Mouse (Mus musculus): ENCODE measurements at regions not wholly inside any gene's neighbourhood (a gene's known extent, or its start where the extent isn't known, plus 50 kb on each side); places are given as distances from the start of the nearest gene placed in this dataset.

DNA sequence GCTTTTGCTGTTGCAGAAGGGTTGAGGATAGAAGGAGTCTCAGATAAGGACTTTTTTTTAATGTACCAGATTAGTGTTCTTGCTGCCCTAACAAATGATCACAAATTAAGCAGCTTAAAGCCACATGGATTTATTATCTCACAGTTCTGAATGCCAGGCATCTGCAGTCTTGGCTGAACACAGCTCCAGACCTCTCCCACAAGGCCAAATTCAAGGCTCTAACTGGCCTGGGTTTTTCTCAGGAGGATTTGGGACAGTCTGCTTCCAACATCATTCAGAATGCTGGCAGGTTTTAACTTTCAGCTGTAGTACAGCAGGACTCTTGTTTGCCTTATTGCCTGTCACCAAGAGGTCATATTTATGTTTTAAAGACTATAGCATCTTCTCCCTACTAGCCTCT lies 329.7 kb upstream of the Chrm2 start:
- Histone ChIP-seq H3K4me3 (no peak overlapping the region), H3K27me3 (ENCODE audit: insufficient read depth, poor library complexity, severe bottlenecking) (no peaks in the 10 kb centered on the region), H3K27ac (no peak overlapping the region), H3K4me1 (replicated peaks) (no peaks in the 10 kb centered on the region), H3K36me3 (no peaks in the 10 kb centered on the region), H3K9me3 (no peaks in the 10 kb centered on the region)
- DNase-seq (ENCODE audit: low spot score), result no peak

DNA sequence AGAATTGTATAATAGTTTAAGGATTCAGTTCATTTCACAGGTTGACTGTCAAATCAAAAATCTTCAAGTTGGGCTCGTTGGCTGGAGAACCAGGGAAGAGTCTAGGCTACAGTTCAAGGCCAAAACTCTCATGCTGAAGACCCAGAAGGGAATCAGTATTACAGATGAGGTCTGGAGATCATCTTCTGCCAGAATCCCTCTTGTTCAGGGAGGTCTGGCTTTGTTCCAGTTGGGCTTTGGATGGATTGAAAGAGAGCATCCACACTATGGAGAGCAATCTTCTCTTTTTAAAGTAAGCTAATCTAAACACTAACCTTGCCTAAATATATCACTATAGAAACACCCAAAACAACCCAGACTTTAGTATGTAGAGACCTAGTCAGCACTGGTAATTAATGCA lies 327.5 kb upstream of the Chrm2 start:
- no peak overlapping the region for H3K4me3 ChIP-seq
- H3K9me3 ChIP-seq, result no peaks in the 10 kb centered on the region
- no peaks in the 10 kb centered on the region for H3K27me3 ChIP-seq (ENCODE audit: insufficient read depth, poor library complexity, severe bottlenecking)
- 93% methylated on average over 1 of the region's 1 CpGs for WGBS
- no peak overlapping the region for H3K27ac ChIP-seq
- no peaks in the 10 kb centered on the region for H3K4me1 ChIP-seq (replicated peaks)
- no peaks in the 10 kb centered on the region for H3K36me3 ChIP-seq
- no peak for DNase-seq (ENCODE audit: low spot score)

DNA sequence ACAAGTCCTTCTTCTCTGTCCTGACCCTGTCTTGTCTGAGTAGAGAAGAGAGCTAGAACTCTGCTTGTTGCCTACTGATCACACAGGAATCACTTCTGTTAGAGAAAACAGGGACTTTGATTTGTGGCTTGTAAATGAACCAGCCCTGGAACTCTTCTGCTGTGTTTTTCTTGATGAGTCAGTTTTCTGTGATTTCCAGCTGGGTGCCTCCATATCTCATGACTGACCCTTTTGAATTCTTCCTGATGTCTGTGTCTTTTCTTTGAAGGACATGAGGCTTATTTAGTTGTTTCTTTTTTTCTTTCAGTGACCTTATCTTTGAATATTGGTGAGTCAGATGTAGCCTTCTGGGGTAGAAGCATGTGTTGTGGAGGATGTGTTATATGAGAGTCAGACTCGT lies 323.0 kb upstream of the Chrm2 start:
- no peak for DNase-seq (ENCODE audit: low spot score)
- Histone ChIP-seq H3K4me3 (no peak overlapping the region), H3K36me3 (no peaks in the 10 kb centered on the region), H3K27ac (no peak overlapping the region), H3K9me3 (no peaks in the 10 kb centered on the region), H3K27me3 (ENCODE audit: insufficient read depth, poor library complexity, severe bottlenecking) (no peaks in the 10 kb centered on the region), H3K4me1 (replicated peaks) (no peaks in the 10 kb centered on the region)
- 80% methylated on average over 1 of the region's 1 CpGs for WGBS

DNA sequence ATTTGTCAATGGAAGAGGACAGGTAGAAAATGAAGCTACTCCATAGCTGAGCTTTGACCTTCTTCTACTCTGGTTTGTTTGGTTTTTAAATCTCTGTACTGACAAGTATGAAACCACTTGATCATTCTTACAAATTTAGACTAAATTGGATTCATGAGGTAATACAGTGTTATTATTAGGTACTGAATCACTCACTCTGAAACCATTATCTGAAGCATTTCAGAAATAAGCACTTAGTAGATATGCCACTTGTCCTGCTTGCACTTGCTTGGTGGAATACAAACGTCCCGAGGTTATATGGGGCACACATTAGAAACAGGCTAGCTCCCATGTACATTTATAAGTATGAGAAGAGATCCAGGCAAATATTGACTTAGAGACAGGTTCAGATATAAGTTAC lies 319.2 kb upstream of the Chrm2 start:
- Histone ChIP-seq H3K4me3 (no peak overlapping the region), H3K27ac (no peak overlapping the region), H3K4me1 (replicated peaks) (no peaks in the 10 kb centered on the region), H3K27me3 (ENCODE audit: insufficient read depth, poor library complexity, severe bottlenecking) (no peaks in the 10 kb centered on the region), H3K9me3 (no peaks in the 10 kb centered on the region), H3K36me3 (no peaks in the 10 kb centered on the region)
- DNase-seq (ENCODE audit: low spot score), result no peak
- WGBS, result 85% methylated on average over 2 of the region's 2 CpGs

DNA sequence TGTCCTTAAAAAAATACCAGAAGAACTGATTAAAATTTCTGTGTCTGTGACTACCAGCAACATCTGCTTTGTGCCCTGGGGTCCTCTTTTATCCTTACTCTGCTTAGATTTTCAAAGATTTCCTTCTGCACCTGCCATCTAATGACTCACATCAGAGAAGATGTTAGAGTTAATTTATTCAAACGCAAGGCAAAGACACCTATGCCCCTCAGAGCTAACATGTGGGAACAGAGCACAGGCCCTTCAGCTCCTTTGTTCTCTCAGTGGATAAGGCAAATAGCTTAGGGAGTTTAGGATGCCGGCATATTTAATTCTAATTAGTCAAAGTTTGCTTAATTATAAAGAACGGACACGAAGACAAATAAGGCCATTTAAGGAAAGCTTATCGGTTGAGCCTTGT lies 308.3 kb upstream of the Chrm2 start:
- Histone ChIP-seq H3K36me3 (no peaks in the 10 kb centered on the region), H3K9me3 (no peaks in the 10 kb centered on the region), H3K4me3 (no peak overlapping the region), H3K27ac (no peak overlapping the region), H3K27me3 (ENCODE audit: insufficient read depth, poor library complexity, severe bottlenecking) (no peaks in the 10 kb centered on the region), H3K4me1 (replicated peaks) (no peaks in the 10 kb centered on the region)
- WGBS, result 77% methylated on average over 5 of the region's 5 CpGs
- no peak for DNase-seq (ENCODE audit: low spot score)

DNA sequence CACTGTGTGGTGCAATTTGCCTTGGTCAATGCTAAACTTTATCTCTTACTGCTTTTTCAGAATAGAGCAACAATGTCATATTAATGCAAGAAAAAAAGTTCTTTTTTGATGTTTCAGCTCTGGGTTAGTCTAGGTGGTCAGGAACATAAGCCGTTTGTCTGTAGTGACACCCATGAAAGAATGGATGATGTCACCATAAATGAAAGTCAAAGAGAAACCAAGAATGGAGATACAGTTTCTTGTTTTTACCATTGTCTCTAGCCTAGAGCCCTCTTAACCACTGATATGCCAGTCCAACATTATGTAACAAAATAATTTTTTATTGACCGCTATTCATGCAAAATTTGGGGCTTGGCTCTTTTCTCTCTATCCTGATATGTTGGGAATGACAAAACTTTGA lies 294.3 kb upstream of the Chrm2 start:
- Histone ChIP-seq H3K4me1 (replicated peaks) (peaks cover 10% of the 10 kb centered on the region; the same call in 1 of the 2 replicates), H3K27ac (no peak overlapping the region), H3K27me3 (ENCODE audit: insufficient read depth, poor library complexity, severe bottlenecking) (no peaks in the 10 kb centered on the region), H3K9me3 (no peaks in the 10 kb centered on the region), H3K4me3 (no peak overlapping the region), H3K36me3 (no peaks in the 10 kb centered on the region)
- no peak for DNase-seq (ENCODE audit: low spot score)
- WGBS, result 90% methylated on average over 2 of the region's 2 CpGs

DNA sequence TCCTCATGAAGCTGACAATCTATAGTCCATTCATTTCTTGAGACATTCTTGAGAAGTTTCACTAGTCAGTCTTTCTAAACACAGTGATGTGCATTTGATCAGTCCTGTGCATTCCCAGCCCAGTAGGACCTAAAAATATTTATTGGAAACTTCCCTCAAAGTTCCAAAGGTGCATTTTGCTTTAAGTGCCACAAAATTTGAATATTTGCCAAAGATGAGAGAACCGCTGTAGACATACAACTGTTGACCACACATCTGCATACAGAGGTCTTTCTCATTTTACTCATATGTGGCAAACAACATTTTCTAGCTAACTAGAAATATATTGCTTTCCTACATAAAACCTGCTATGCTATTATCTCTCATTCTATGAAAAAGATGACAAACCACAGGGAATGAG lies 293.8 kb upstream of the Chrm2 start:
- Histone ChIP-seq H3K9me3 (no peaks in the 10 kb centered on the region), H3K36me3 (no peaks in the 10 kb centered on the region), H3K27me3 (ENCODE audit: insufficient read depth, poor library complexity, severe bottlenecking) (no peaks in the 10 kb centered on the region), H3K4me1 (replicated peaks) (peaks cover 12% of the 10 kb centered on the region; the same call in 1 of the 2 replicates), H3K4me3 (no peak overlapping the region), H3K27ac (no peak overlapping the region)
- no peak for DNase-seq (ENCODE audit: low spot score)
- 94% methylated on average over 1 of the region's 1 CpGs for WGBS

DNA sequence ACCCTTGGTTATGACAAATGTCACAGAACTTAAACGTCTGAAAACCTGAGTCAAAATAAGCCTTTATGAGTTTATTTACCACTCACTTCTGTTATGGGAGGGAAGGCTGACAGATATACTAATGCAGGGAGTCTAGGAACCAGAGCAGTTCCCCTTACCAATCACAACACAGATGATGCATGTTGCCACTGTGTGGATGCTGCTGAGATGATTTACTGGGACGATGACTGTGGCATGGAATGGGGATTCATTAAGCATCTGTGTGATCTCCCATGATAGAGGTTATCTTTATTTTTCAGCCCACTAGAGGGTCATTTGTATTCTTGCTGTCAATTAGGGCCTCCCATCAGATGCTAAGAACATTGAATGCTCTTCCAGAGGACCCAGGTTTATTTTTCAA lies 290.5 kb upstream of the Chrm2 start:
- DNase-seq (ENCODE audit: low spot score), result no peak
- Histone ChIP-seq H3K9me3 (no peaks in the 10 kb centered on the region), H3K4me3 (no peak overlapping the region), H3K36me3 (no peaks in the 10 kb centered on the region), H3K27me3 (ENCODE audit: insufficient read depth, poor library complexity, severe bottlenecking) (no peaks in the 10 kb centered on the region), H3K27ac (no peak overlapping the region), H3K4me1 (replicated peaks) (peaks cover 12% of the 10 kb centered on the region; the same call in 1 of the 2 replicates)
- WGBS, result 64% methylated on average over 2 of the region's 2 CpGs

DNA sequence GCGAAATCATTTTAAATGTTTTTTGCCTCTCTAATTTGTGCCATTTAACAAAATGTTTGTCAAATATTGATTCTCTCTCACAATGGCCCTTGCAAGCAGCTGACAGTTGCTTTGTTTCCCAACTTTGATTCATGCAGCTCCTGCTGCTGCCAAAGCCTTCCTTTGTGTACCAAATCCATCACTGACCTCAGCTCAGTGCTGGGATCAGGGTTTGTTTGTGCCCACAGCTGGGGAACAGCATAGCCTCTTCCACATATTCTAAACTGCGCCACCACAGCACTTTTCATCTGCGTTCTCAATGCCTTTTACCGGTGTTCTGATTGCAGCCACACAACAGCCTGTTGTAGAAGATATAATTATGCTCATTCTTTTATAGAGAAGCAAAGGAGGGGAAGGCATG lies 289.7 kb upstream of the Chrm2 start:
- Histone ChIP-seq H3K36me3 (no peaks in the 10 kb centered on the region), H3K4me1 (replicated peaks) (peaks cover 12% of the 10 kb centered on the region; the same call in 1 of the 2 replicates), H3K9me3 (no peaks in the 10 kb centered on the region), H3K27me3 (ENCODE audit: insufficient read depth, poor library complexity, severe bottlenecking) (no peaks in the 10 kb centered on the region), H3K4me3 (no peak overlapping the region), H3K27ac (peak overlapping the region; percentile 9; the same call in 1 of the 2 replicates)
- 41% methylated on average over 4 of the region's 4 CpGs for WGBS
- DNase-seq (ENCODE audit: low spot score), result peak; percentile 13

DNA sequence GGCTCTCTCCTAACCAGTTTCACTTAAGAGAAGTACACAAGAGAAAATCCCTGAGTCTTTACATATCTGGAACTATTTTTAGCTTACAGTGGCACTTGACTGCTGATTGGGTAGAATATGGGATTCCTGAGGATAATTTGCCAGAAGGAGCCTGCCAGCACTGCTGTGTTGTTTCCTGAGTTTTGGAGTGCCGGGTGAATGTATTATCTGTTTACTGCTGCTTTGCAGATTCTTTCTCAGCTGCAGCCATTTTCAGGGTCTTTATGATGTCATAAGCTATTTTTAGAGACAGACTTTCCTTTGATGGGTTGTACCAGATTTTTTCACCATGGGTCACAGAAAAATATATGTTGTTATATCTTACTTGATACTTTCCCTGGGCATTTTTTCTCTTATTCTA lies 279.1 kb upstream of the Chrm2 start:
- DNase-seq (ENCODE audit: low spot score), result no peak
- 74% methylated on average over 1 of the region's 1 CpGs for WGBS
- Histone ChIP-seq H3K9me3 (no peaks in the 10 kb centered on the region), H3K4me3 (no peak overlapping the region), H3K27me3 (ENCODE audit: insufficient read depth, poor library complexity, severe bottlenecking) (no peaks in the 10 kb centered on the region), H3K27ac (no peak overlapping the region), H3K36me3 (no peaks in the 10 kb centered on the region), H3K4me1 (replicated peaks) (no peaks in the 10 kb centered on the region)

DNA sequence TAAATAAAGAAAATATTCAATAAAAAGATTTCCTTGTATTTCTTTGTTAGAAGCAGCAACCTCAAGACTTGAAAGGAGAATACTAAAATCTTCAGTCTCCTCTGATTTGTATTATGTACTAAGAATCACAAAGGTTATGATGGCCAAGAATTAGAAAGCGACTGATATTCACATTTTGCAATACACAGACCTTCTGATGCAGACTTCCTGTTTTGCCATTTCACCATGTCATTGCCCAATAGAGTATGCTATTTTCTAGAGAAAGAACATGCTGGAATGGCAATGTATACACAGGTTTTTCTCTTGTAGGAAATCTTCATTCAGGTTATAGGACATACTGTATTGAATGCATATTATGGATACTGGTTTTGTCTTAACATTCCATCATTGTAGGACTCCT lies 250.7 kb upstream of the Chrm2 start:
- WGBS, result 89% methylated on average over 1 of the region's 1 CpGs
- H3K4me1 ChIP-seq (replicated peaks), result no peaks in the 10 kb centered on the region
- no peak for DNase-seq (ENCODE audit: low spot score)
- H3K4me3 ChIP-seq, result no peak overlapping the region
- H3K27ac ChIP-seq, result no peak overlapping the region
- H3K9me3 ChIP-seq, result no peaks in the 10 kb centered on the region
- no peaks in the 10 kb centered on the region for H3K36me3 ChIP-seq
- H3K27me3 ChIP-seq (ENCODE audit: insufficient read depth, poor library complexity, severe bottlenecking), result no peaks in the 10 kb centered on the region

DNA sequence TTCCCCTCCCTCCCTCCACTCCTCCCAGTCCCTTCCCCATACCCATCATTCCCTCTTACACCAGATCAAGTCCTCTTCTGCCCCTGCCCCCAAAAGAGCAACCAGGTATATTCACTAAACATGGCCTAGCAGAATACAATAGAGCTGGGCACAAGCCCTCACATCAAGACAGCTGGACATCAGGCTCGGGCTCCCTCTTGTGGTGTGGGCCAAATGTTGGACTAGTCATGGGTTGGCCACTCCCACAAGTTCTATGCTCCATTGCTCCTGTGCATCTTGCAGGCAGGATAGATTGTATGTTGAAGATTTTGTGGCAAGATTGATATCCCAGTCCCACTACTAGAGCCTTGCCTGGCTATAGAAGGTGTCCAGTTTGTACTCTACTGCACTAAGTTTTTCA lies 240.6 kb upstream of the Chrm2 start:
- no peak overlapping the region for H3K27ac ChIP-seq
- H3K36me3 ChIP-seq, result no peaks in the 10 kb centered on the region
- 0 out of 2 replicates have a peak, but pooled peaks cover 4% of the 10 kb centered on the region for H3K9me3 ChIP-seq
- H3K4me3 ChIP-seq, result no peak overlapping the region
- WGBS, result 90% methylated on average over 1 of the region's 1 CpGs
- no peak for DNase-seq (ENCODE audit: low spot score)
- no peaks in the 10 kb centered on the region for H3K27me3 ChIP-seq (ENCODE audit: insufficient read depth, poor library complexity, severe bottlenecking)
- no peaks in the 10 kb centered on the region for H3K4me1 ChIP-seq (replicated peaks)

DNA sequence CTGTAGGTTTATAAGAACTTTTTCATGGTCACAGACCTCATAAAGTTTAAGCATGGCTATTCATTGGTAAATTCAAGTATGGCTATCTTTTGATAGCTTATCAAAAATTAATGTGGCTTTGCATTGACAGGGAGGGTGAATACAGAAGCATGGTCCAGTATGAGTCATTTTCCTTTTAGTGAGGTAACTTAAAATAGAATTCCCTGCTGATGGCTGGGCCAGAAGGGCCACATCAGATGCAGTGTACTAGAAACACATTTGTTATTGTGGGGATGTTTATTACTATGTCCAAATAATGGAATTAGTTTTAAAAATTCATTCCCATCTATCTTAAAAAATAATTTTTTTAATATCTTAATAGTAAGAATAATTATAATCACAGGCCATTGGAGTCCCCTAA lies 213.4 kb upstream of the Chrm2 start:
- no peak for DNase-seq (ENCODE audit: low spot score)
- Histone ChIP-seq H3K27me3 (ENCODE audit: insufficient read depth, poor library complexity, severe bottlenecking) (no peaks in the 10 kb centered on the region), H3K9me3 (no peaks in the 10 kb centered on the region), H3K4me1 (replicated peaks) (no peaks in the 10 kb centered on the region), H3K36me3 (no peaks in the 10 kb centered on the region), H3K4me3 (no peak overlapping the region), H3K27ac (no peak overlapping the region)

DNA sequence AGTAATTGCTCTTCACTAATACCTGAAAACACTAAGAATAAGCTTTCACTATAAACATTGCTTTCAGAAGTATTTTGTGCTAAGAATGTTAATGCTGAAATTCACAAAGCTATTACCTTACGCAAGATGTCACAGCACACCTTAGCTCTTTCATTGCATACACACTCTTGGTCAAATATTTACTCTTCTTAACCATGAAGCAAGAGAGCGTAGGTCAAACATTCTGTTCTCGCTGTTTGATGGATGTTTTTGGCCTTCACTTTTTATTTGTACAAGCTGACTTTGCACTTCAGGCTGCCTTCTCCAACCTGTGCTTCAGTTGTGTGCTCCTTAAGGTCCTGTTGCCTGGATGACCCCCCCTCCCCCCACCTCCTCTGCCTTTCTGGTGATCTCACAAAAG lies 212.8 kb upstream of the Chrm2 start:
- Histone ChIP-seq H3K27ac (no peak overlapping the region), H3K36me3 (no peaks in the 10 kb centered on the region), H3K4me3 (no peak overlapping the region), H3K27me3 (ENCODE audit: insufficient read depth, poor library complexity, severe bottlenecking) (no peaks in the 10 kb centered on the region), H3K9me3 (no peaks in the 10 kb centered on the region), H3K4me1 (replicated peaks) (no peaks in the 10 kb centered on the region)
- 86% methylated on average over 3 of the region's 3 CpGs for WGBS
- no peak for DNase-seq (ENCODE audit: low spot score)

All from hindbrain, embryonic 10.5 days (tissue).